Mouse (Mus musculus) stomach, postnatal 0 days (tissue): ENCODE measurements around the gene Sult2b1.

ENCODE experiments used
- CTCF ChIP-seq: IDR thresholded peaks from 2 replicates; pipeline ENCODE4 v1.5.1; 2016; ENCODE audit warnings: antibody characterized with exemption, low read depth, mild to moderate bottlenecking, moderate library complexity
- EP300 ChIP-seq: optimal IDR thresholded peaks from 2 replicates; pipeline ENCODE3; 2016; ENCODE audit warnings: antibody characterized with exemption

DNA sequence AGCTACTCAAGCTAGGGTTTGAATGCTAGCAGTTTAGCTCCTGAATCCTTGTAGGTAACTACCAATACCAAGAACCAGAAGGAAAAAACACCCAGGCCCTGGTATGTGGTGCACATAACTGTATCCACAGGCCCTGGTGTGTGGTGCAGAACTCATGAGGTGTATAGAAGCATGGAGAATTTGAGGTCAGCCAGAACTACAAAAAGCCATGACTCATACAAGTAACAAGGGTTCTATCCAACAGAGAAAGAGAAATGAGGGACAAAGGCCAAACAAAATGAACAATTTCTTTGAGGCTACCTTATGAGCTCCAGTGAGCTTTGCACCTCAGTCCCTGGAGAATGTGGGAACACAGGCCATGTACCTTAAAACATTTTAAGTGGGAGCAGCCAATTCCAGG, 36.4 kb upstream of the Sult2b1 start:
- no peak for TF ChIP-seq CTCF
- no peak for TF ChIP-seq EP300
